Mouse (Mus musculus): ENCODE measurements around the gene Etfbkmt.

DNA sequence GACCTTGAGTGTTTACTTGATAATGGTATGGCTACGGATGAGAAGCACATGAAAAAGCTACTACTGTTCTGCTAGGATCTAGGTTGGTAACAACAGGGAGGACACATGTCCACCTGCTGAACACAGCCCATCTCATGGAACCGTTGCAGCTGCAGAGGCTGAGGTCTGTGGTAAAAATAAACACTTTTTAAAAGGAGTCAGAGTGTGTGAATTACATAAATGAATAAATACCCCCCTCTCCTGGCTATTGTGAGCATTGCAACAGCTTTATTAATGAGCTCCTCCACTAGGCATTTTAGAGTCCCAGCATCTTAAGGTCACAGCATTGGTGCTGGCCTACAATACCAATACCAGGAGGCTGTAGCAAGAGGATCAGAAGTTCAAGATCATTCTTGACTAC is 19.8 kb upstream of the Etfbkmt start:
- TF ChIP-seq CTCF (IDR thresholded peaks at IDR 0.05; ENCODE audit: control insufficient read depth, insufficient read depth, low read length) (no peak), POLR2A (IDR thresholded peaks at IDR 0.05; ENCODE audit: borderline replicate concordance, control insufficient read depth, low read depth, low read length) (no peak)
